Mouse (Mus musculus) forebrain, embryonic 10.5 days (tissue): Measurements from ENCODE around the gene Arpc5l. TPM values are rescaled to one million over a fixed set of nuclear protein-coding genes. Genes with fewer than 3 reads are reported as not detected.

ENCODE experiments used
- DNase-seq: peaks from one replicate; pipeline ENCODE4 v3.0.0-alpha.2; 2017; ENCODE audit warnings: low spot score; ENCODE audit errors: extremely low spot score
- H3K27ac ChIP-seq: fragments of 300-500 bp; sonication (generic); 2 replicates; pipeline ENCODE4 v1.5.1; 2016; ENCODE audit warnings: mild to moderate bottlenecking
- H3K27me3 ChIP-seq: fragments of 300-500 bp; sonication (generic); 2 replicates; pipeline ENCODE4 v1.6.1; 2016; ENCODE audit warnings: mild to moderate bottlenecking; ENCODE audit not compliant: poor library complexity, severe bottlenecking
- H3K36me3 ChIP-seq: fragments of 300-500 bp; sonication (generic); replicated peaks from 2 replicates; pipeline ENCODE4 v1.6.1; 2016; ENCODE audit warnings: mild to moderate bottlenecking, moderate library complexity
- H3K4me1 ChIP-seq: fragments of 300-500 bp; sonication (generic); 2 replicates; pipeline ENCODE4 v1.6.1; 2016
- H3K4me3 ChIP-seq: fragments of 300-500 bp; sonication (generic); 2 replicates; pipeline ENCODE4 v1.5.1; 2016; ENCODE audit warnings: mild to moderate bottlenecking, moderate library complexity
- H3K9me3 ChIP-seq: fragments of 300-500 bp; sonication (generic); 2 replicates; pipeline ENCODE4 v1.6.1; 2016; ENCODE audit warnings: mild to moderate bottlenecking, moderate library complexity
- WGBS: fragments of 180-500 bp; shearing (Covaris S2); methylation state at CpG from one replicate; pipeline ENCODE4 v1.1.7; 2016; 5-methylcytosine and 5-hydroxymethylcytosine counted together
- polyA plus RNA-seq: library from polyadenylated mRNA; unstranded; fragments of >200 nt; fragmentation: Nextera tagmentation; extraction: Ambion mirVana; gene quantifications from 2 replicates; pipeline ENCODE4 v1.2.1, GENCODE M21; 2016

Gene Arpc5l
- polyA plus RNA-seq, 1 experiment from 2014 or later: 126 TPM

DNA sequence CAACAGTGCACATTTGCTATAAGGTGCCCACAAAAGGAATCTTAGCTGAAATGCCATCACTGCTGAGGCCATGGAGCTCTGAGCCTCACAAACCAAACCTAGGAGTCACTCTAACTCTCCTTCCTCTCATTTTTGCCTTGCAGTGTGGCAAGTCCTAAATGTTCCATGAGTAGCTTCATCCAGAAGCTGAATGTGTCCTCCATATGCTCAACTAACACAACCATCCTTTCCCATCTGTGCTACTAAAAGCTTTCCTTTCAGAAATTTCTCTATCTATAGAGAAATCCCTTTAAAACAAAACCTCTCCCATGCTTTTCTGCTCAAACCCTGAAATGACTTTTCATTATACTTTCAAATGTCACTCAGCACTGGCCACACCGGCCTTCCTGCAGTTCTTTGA is 26.5 kb downstream of the Arpc5l start:
- Histone ChIP-seq H3K27me3 (no peaks in the 10 kb centered on the region), H3K4me1 (no peaks in the 10 kb centered on the region), H3K27ac (no peak overlapping the region), H3K4me3 (no peak overlapping the region), H3K9me3 (no peaks in the 10 kb centered on the region), H3K36me3 (peaks cover 88% of the 10 kb centered on the region)
- 95% methylated on average over 1 of the region's 1 CpGs for WGBS
- DNase-seq: no peak

GRCm38 (mm10) chr2:39040215-39040614 is 35.1 kb downstream of the Arpc5l start:
- DNase-seq: no peak
- peaks cover 85% of the 10 kb centered on the region for H3K36me3 ChIP-seq

GRCm38 (mm10) chr2:39048515-39048914 is 43.4 kb downstream of the Arpc5l start:
- H3K27ac ChIP-seq: no peak overlapping the region
- H3K4me1 ChIP-seq: no peaks in the 10 kb centered on the region
- no peaks in the 10 kb centered on the region for H3K27me3 ChIP-seq
- DNase-seq: no peak
- peaks cover 98% of the 10 kb centered on the region for H3K36me3 ChIP-seq
- 96% methylated on average over 1 of the region's 1 CpGs for WGBS
- H3K4me3 ChIP-seq: no peak overlapping the region
- H3K9me3 ChIP-seq: no peaks in the 10 kb centered on the region

More at GRCm38 (mm10) chr2:39040215-39040614, 35.1 kb downstream of the Arpc5l start:
- Histone ChIP-seq H3K27me3 (no peaks in the 10 kb centered on the region), H3K9me3 (no peaks in the 10 kb centered on the region), H3K4me1 (no peaks in the 10 kb centered on the region), H3K4me3 (no peak overlapping the region), H3K27ac (no peak overlapping the region)
- 92% methylated on average over 1 of the region's 1 CpGs for WGBS

DNA sequence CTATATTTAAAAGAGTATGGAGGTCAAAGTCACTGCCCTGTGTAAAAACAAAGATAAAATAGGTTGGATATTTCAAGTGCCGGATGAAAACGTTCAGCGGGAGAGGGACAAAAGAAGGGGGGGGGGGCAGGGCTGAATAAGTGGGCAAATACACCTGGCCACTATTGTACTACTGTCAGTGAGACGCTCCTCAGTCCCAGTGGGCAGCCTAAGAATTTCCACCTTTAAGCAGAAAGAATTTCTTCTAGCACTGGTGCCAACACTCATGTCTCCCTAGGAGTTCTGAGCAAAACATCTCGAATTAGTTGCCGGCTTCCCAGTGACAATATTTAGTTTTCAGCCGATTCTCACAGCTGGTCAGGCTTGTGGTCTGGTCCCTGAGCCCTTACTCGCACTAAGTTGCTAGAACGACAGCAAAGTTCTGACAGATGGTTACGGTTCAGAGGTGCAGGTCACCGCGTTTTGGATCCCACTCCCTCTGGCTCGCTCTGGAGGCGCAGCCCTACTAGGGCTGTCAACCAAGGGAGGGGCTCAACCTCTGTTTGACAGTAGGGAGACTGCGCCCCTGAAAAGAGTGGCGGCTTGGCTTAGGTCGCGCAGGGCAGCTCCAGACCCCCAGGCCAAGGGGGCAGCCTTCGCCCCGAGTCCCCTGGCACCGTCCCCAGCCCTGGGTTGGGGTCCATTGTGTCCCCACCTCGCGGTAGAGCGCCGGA is 59.7 kb downstream of the Arpc5l start:
- DNase-seq: no peak
- peaks cover 20% of the 10 kb centered on the region for H3K4me1 ChIP-seq

More for the DNA sequence above, 59.7 kb downstream of the Arpc5l start:
- WGBS: 8% methylated on average over 25 of the region's 25 CpGs
- peak overlapping the region; percentile 82 for H3K4me3 ChIP-seq
- no peaks in the 10 kb centered on the region for H3K9me3 ChIP-seq
- H3K36me3 ChIP-seq: peaks cover 32% of the 10 kb centered on the region
- H3K27me3 ChIP-seq: no peaks in the 10 kb centered on the region
- peak overlapping the region; percentile 94 for H3K27ac ChIP-seq

Other genes starting within 250 kb of the Arpc5l start
- gene Nr6a1, start 77.7 kb upstream of the Arpc5l start, polyA plus RNA-seq: 4.2 and 4.8 TPM in 2 replicates
- 1.2 and 1.7 TPM in 2 replicates for gene Olfml2a, start 73.4 kb upstream of the Arpc5l start, polyA plus RNA-seq
- 1.7 and 1.9 TPM in 2 replicates for gene Wdr38, start 7.9 kb upstream of the Arpc5l start, polyA plus RNA-seq
- 1,010 and 1,015 TPM in 2 replicates for gene Rpl35, start 276 bp downstream of the Arpc5l start, polyA plus RNA-seq
- 22.7 and 24.0 TPM in 2 replicates for gene Golga1, start 60.2 kb downstream of the Arpc5l start, polyA plus RNA-seq
- gene Scai, start 185.4 kb downstream of the Arpc5l start, polyA plus RNA-seq: 9.2 and 10.4 TPM in 2 replicates
- 72.2 and 76.8 TPM in 2 replicates for gene Ppp6c, start 221.1 kb downstream of the Arpc5l start, polyA plus RNA-seq